Mouse (Mus musculus): Measurements from ENCODE around the gene Mycbp2.

Gene Mycbp2

DNA sequence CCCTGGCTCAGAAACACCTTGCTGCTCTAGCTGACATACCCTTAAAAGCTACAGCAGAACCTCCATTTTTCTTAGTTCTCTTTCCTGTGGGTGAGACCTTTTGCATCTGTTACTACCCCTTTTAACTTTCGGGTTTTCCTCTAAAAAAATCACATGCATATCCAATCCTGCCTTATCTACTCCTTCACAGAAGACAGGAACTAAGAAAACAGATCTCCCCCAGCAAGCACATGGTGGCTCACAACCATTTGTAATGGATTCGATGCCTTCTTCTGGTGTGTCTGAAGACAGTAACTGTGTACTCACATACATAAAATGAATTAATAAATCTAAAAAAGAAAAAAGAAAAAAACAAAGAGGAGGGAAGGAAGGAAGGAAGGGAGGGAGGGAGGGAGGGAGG, 87.9 kb downstream of the Mycbp2 start:
- no peak for DNase-seq (ENCODE audit: low spot score in 2 of 2)

DNA sequence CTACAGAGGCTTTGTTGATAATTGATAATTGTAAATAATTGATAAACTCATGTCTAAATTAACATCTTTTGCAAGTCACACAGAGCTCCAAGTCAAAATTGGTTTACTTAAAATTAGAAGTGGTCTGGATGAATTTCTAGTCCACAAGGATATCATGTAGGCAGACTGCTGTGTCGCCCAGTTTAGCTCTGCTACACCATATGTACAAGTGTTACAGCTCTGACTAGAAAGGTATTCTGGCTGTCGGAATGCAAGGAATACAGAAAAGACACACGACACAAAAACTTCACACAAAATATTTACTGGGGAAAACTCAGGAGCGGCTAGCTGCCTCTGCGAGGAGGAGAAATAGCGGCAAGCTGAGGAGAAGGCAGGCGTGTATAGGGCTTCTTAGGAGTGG, 89.7 kb downstream of the Mycbp2 start:
- DNase-seq (ENCODE audit: low spot score in 2 of 2), result no peak

DNA sequence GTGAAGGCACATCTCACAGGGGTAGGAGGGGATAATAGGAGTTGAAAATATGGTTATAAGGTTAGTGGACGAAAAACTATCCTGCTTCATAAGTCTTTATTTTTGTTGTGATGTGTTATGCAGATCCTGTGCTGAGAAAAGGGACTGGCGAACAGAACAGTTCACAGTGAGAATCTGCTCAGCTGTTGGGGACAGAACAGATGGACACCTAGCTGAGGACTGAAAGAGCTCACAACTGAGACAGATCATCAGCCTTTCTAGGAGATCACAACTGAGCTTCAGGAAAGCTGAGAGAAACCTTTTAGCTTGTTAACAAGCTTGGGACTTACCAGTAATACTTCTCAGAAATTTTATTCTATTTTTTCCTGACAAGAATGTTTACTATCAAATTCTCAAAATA, 92.3 kb downstream of the Mycbp2 start:
- DNase-seq (ENCODE audit: low spot score in 2 of 2), result no peak

DNA sequence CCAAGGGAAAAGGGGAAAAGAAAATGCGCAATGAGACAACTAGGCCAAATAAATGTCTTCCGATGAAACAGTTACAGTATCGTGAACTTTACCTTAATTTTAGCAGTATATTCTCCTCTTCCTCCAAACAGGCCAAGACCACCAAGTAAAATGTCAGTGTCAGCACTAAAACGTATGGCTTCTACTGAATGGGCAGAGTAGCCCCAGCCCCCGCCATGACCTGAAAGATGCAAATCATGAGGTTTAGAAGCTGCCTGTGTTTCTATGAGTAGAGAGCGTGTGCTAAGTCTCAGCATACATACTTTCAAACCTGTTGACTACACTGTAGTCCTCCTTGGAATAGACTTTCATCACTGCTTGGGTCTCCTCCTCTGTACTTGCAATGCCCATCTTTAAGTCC, 104.6 kb downstream of the Mycbp2 start:
- DNase-seq (ENCODE audit: low spot score in 2 of 2), result no peak

DNA sequence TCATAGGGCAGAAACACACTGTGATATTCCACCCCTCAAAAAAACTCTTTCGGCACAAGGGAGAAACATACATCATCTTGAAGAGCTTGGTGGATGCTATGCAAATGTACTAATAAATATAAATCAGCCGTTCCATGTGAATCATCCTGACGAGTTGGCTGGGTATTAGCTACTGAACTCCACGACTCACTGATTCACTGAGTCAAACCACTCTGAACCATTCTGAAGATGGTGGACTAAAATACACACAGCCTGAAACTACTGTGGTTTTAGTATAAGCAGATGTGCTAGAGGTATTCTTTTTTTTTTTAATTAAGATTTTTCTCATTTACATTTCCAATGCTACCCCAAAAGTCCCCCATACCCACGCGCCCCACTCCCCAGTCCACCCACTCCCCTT, 111.8 kb downstream of the Mycbp2 start:
- DNase-seq (ENCODE audit: low spot score in 2 of 2), result no peak

DNA sequence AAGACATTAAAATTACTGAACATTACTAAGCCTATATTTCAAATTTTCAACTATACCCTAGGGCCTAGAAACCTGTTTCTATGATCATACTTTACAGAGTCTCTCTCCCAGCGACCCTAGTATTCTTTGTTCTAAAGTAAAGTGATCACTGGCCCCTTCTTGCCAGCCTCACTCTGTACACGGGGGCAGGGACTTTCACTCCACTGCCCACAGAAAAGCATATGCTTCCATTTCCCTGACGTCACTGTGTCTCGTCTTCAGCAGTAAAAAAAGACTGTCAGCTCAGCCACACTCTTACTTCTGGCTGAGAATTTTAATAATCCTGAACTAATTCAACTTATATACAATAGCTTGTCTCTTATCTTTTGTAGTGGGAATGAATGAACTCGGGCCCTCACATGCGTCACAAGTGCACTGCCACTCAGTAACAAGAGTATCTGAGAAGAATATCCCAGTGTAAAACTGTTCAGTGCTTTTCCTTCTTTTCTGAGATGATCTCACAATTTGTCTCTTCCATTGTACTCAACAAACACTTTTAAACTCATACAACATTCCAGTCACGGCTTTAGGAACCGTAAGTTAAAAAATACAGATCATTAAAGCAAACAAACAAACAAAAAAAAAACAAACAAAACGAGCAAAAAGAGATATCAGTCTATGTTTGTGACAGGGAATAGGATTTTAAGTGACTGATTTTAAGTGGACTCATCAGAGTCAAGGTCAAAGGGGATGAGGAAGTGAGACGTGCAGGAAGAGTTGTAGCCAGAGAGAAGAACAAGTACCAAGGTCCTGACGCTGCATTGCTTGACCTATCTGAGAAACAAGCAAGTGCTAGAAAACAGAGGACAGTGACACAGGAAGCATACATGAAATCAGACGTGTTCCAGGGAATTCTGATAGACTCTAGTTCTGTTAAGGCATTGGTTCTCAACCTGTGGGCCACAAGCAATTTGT, 112.7 kb downstream of the Mycbp2 start:
- no peak for DNase-seq (ENCODE audit: low spot score in 2 of 2)

DNA sequence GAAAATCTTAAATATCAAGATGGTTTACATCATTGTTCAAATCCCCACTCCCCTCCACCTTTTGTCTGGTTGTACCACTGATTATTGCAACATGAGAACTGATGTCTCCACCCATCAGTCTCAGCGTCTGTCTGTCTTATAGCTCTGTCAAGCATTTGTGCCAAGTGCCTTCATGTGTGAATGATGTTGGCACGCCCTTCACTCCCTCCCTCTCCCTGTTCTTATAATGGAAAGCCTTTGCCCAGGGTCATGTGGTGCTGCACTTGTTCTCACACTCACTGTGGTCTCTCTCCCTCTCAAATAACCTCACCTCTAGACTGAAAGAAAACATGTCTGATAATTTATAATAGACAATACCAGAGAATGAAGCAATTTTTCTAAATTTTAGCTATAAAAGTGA, 124.3 kb downstream of the Mycbp2 start:
- no peak for DNase-seq (ENCODE audit: low spot score in 2 of 2)

DNA sequence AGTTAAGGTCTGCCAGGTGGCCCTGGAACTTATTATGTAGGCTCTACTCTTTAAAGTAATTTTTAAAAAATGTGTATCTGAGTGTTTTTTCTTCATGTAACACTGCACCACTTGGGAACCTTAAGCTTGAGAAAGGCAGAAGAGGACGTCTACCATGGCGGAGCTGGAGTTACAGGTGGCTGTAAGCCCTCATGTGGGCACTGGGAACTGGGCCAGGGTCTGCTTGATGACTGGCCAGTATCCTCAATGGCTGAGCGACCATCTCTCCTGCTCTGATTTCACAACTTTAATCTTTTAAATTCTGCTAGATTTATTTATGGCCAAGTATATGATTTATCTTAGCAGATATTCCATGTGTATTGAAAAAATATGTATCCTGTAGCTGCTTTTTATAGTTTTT, 124.9 kb downstream of the Mycbp2 start:
- DNase-seq (ENCODE audit: low spot score in 2 of 2), result no peak

DNA sequence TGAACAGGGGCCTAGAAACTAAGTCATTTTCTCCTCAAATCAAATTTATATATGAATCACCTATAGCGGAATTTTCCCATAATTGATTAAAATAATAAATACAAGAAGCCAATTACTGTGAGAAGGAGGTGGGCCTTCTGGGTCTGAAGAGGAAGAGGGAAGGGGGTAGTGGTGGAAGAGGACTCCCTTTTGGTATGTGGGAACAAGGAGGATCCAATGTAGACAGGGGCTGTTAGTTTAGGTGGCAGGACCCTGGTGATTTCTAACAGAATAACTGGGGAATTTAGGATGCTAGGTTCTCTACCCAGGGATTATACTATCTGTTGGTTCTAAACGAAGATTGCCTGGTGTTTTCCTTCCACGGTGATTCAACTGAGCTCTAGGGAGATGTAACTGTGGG, 130.3 kb downstream of the Mycbp2 start:
- DNase-seq (ENCODE audit: low spot score in 2 of 2), result no peak

DNA sequence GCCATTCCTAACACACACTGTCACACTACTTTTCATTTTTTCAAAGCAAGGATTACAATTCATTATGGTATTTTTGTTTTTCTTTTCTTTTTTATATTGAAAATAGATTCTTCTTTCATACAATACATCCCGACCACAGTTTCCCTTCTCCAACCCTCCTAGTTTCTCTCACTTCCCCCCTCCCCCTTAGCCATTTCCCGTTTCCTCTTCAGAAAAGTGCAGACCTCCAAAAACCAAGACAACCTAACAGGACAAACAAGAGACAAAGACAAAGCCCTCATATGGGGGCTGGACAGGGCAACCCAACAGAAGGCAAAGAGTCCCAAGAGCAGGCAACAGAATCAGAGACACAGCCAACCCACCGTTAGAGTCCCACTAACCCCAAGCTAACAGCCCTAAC, 160.0 kb downstream of the Mycbp2 start:
- no peak for DNase-seq (ENCODE audit: low spot score in 2 of 2)

DNA sequence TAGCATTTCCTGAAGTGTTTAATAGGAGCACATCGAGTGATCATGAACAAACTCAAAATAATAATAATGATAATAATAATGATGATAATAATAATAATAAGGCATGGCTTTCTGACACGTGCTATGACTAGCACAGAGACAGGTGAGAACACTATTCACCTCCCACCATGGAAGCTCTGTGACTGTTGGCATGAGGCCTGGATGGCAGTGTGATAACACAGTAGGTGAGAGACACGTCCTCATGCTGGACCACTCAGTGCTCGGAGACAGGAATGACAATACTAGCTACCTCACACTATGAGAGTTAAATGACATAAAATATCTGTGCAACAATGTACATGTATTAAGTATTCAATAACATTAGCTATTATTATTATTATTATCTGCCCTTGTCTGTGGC, 160.5 kb downstream of the Mycbp2 start:
- no peak for DNase-seq (ENCODE audit: low spot score in 2 of 2)

DNA sequence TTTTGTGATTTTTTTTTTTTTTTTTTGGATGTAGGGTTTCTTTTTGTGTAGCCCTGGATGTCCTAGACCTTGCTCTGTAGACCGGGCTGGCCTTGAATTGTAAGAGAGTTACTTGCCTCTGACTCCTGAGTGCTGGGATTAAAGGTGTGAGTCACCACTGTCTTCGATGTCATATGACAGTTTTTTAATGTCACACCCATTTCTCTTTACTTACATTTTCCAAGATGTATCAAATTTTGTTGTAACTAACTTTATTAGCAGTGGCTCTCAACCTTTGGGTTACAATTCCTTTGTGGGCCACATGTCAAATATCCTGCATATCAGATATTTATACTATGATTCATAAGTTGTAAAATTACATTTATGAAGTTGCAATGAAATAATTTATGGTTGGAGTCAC, 166.5 kb downstream of the Mycbp2 start:
- no peak for DNase-seq (ENCODE audit: low spot score in 2 of 2)

DNA sequence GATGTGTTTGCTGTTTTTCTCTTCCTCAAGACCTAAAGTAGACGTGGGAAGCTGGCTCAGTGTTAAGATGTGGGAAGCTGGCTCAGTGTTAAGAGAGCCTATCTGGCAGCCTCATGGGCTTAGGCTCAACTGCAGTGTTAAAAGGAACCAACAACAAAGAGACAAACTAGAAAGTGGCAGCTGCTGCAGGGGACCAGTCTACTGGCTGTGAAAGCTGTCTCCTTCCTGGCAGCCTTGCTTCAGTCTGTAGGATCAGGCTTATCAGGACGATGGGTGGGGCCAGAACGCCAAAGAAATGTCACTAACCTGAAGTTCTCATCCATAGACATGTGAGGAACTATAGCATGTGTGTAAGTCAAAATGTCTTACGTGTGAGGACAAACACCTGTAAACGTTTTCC, 183.7 kb downstream of the Mycbp2 start:
- no peak for DNase-seq (ENCODE audit: low spot score in 2 of 2)

DNA sequence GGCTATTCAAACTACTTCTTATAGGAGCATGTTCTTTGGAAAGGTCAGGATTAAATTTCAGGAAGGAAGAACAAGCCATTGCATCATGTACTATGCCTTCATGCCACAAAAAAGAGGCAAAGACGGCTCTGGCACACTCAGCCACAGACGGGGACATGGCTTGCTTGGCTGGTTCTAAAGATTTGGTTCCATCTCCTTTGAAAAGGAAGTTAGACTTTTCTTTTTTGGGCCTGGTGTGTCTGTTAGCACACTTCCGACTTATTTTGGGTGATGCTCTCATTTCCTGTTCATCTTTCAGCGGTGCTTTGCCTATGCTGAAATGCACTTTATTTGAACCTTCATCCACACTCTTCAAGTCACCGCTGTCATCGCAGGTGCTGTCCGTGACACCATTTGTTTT, 190.9 kb downstream of the Mycbp2 start:
- DNase-seq (ENCODE audit: low spot score in 2 of 2), result no peak

DNA sequence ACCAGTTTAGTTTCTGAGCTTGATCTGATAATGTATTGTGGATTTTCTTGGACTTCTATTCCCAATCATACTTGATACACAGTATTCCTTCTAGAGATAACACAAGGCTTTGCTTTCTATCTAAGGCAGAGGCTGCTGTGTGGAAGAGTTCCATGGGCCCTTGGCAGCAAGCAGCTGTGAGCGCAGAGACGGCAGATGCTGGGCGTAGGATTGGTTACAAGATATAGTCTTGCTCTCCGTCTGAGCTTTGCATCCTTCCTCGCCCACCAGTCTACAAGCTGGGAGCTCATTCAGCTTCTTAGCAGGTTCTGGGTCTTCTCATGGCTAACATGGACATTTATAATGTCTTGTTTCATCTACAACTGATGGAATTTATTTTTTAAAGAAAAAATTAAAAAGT, 196.5 kb downstream of the Mycbp2 start:
- no peak for DNase-seq (ENCODE audit: low spot score in 2 of 2)

DNA sequence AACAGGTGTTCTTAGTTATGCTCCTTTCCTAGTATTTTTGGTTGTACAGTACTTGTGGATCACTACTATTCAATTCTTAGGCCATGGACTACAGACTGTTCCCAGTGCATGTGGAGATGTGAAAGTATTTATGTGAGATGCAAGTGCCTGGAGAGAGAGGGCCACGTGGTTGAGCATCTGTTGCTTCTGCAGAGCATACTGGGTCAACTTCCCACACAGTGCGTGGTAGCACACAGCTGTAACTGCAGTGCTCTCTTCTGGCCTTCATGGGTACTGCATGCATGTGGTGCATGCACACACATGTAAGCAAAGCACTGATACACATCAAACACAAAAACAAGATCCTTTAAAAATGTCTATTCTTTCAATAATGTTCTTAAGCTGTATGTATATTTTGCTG, 214.6 kb downstream of the Mycbp2 start:
- DNase-seq (ENCODE audit: low spot score in 2 of 2), result peak; percentile 22 to 66

DNA sequence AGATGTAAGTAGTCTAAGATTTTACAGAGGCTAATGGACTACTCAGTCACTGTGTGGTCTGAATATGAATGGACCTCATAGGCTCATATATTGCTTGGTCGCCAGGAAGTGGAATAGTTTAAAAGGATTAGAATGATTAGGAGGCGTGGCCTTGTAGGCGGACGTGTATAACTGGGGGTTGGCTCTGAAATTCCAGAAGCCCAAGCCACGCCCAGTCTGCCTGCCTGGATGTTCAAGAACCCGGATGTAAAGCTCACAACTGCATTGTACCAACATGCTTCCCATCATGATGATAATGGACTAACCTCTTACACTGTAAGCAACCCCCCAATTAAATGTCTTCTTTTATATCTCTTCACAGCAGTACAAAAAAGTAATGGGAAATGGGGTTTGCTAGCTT, 220.9 kb downstream of the Mycbp2 start:
- DNase-seq (ENCODE audit: low spot score in 2 of 2), result no peak

DNA sequence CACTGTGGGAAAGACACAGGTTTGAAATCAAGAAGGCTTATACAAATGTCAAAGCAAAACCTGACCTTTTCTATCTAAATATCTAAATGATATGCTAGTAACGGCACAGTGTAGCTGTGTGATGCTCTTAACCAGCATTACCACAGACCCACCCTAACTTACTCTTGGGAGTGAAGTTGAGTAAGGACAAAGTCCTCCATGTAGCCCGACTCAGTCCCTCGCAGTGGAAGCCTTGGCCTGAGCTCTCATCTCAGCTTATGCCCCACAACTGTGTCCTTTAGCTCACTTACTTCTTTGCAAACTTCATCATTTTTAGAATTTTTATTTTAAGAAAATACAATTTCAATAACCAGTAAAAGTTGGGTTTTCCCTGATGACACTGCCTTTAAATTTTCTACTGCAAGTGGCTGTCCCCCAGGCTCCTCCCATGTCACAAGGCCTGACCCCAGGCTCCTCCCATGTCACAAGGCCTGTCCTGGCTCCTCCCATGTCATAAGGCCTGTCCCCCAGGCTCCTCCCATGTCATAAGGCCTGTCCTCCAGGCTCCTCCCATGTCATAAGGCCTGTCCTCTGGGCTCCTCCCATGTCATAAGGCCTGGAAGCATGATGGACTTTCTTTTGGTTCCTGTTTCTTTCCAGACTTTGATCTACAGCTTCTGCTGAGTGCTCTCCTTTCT, 231.5 kb downstream of the Mycbp2 start:
- no peak for DNase-seq (ENCODE audit: low spot score in 2 of 2)

DNA sequence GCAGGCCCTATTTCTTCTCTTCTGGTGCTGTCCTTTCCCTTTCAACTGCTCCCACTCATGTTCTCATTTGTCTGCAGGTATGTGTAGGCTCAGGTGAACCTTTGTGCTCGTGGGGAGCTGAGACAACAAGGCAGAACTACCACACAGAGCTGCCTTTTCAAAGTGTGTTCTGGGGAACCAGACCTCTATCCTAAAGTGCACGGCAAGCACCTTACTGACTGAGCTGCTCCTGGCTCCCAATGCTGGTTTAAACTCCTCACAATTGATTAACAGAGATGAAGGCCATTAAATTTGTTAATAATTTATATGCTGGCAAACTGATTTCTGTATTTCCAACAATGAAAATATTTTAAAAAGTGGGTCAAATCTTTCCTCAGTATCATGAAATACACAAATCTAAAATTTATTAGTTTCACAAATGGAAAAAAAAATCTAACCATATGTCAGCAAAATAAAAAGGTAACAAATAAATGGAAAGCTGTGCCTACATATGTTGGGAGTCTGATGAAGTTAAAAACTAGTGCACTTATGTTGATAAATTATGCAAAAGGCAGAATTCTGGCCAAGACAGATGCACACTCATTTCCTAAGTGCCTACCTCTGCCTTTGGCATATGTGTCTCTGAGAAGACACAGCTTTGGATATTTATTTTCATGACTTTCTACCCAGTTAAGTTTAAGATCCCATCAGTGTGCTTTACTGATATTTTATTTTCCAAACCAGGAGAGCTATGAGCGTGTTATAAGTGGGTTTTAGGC, 233.8 kb downstream of the Mycbp2 start:
- no peak for DNase-seq (ENCODE audit: low spot score in 2 of 2)

DNA sequence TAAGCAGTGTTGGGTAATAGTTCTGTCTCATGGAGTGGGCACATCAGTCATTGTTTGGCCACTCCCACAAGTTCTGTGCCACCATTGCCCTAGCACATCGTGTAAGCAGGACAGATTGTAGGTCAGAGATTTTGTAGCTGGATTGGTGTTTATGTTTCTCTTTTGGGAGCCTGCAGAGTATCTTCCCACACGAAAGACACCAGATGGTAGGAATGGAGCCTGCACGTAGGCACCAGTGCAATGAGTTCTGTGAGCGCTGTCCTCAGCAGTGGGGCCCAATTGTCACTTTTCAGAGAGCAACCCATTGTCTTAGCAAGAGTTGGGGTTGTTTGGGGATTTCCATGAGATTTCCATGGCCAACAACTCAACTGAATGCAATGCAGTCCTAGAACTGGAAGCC, 236.6 kb downstream of the Mycbp2 start:
- DNase-seq (ENCODE audit: low spot score in 2 of 2), result no peak

DNA sequence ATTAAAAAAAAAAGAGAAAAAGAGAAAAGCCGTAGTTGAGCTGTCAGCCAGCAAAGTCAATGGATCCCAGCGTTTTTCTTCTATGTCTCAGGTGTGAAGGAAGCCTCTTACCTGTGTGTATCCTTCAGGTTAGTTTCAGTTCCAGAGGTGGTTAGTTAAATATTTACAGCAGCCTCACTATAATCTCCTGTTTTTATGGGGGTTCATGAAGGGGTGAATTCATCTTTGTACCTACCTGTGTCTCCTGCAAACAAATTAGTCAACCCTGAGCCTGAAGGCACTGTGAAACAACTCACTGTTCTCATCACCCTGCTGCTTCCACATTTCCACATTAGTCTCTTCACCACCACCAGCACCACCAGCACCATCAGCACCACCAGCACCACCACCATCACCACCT, 240.3 kb downstream of the Mycbp2 start:
- no peak for DNase-seq (ENCODE audit: low spot score in 2 of 2)

DNA sequence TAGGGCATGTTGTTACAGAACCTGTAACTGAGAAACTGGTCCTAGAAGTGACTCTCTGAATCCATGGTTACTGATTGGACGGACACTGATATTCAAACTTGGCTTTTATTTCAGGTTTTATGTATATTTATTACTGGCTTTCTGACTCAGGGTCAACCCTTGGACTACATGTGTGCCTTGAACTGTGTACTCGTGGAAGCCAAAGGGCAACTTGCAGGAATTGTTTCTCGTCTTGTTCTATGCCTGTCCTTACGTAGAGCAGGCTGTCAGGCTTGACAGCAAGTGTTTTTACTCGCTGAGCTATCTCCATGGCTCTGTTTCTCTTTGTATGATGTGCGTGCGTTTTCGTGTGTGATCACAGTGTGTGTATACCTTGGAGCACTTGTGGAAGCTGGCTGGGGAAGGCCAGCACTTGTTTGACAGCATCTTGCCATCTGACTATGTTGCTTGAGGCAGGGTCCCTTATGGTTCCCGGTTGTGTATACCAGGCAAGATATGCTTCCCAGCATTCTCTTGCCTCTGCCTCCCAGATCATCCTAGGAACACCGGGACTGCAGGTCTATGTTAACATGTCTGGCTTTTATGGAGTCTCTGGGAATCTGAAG, 243.8 kb downstream of the Mycbp2 start:
- DNase-seq (ENCODE audit: low spot score in 2 of 2), result no peak

All from spleen, postnatal 10 days (tissue).